27 mouse cellular contexts compared by ENCODE assay signal in genomic region chr5:48129981-48130380, GRCm38 (mm10).
A peak's percentile ranks its signal among the peaks of the same experiment; 100 is the strongest.
DNase-seq lines count a peak whose midpoint lies in the region; ATAC-seq and TF ChIP-seq lines count a peak whose summit lies in the region.
"Had no signal": no experiment of that assay in that cellular context is flagged by ENCODE, and none has a peak within 500 bp of the region (broad histone marks: within the 10 kb centered on the region; RNA-seq: fewer than 3 reads in every experiment).

No protein-coding gene starts in this region.

- no peak overlapping the region for H3K4me2 ChIP-seq in lung, postnatal 0 days (replicated peaks; ENCODE audit: low read depth, low read length)
- no peak overlapping the region for H3K4me2 ChIP-seq in forebrain, embryonic 16.5 days (ENCODE audit: low read length)
- H3K4me2 ChIP-seq: hindbrain, embryonic 14.5 days; limb, embryonic 15.5 days; lung, embryonic 15.5 days; midbrain, embryonic 15.5 days; neural tube, embryonic 13.5 days had no signal

- no peaks in the 10 kb centered on the region for H3K27me3 ChIP-seq in lung, postnatal 0 days (replicated peaks; ENCODE audit: insufficient read depth, low read length)
- H3K27me3 ChIP-seq in forebrain, embryonic 16.5 days (replicated peaks; ENCODE audit: control insufficient read depth, insufficient read depth, low read length), result no peaks in the 10 kb centered on the region
- H3K27me3 ChIP-seq in heart, adult 2 months (ENCODE audit: control insufficient read depth, insufficient read depth, low read length), result no peaks in the 10 kb centered on the region
- H3K27me3 ChIP-seq: CH12.LX; limb, embryonic 15.5 days; lung, embryonic 15.5 days; neural tube, embryonic 13.5 days had no signal

- no peak for ATAC-seq in lung, postnatal 0 days
- peak; percentile 76 for ATAC-seq in forebrain, embryonic 16.5 days
- no peak for ATAC-seq in granulocyte monocyte progenitor cell, adult 5-6 weeks (replicated peaks; ENCODE audit: poor library complexity, severe bottlenecking)
- ATAC-seq: inflammation-experienced regulatory T-cells, adult 6 months; midbrain, embryonic 15.5 days; Patski had no signal

- no peak for TF ChIP-seq EP300 in lung, postnatal 0 days (IDR thresholded peaks at IDR 0.05)
- no peak for TF ChIP-seq EP300 in heart, adult 2 months (IDR thresholded peaks at IDR 0.05; ENCODE audit: insufficient read depth, low read depth, low read length)

- no peak overlapping the region for H3K27ac ChIP-seq in lung, postnatal 0 days (ENCODE audit: low read length)
- no peak overlapping the region for H3K27ac ChIP-seq in forebrain, embryonic 16.5 days (ENCODE audit: low read length)
- H3K27ac ChIP-seq in heart, adult 2 months, result no peak overlapping the region
- H3K27ac ChIP-seq: heart, embryonic 10.5 days; hindbrain, embryonic 14.5 days; limb, embryonic 15.5 days; liver, embryonic 14.5 days; lung, embryonic 15.5 days; midbrain, embryonic 15.5 days; neural tube, embryonic 13.5 days had no signal

- no peak for TF ChIP-seq CTCF in lung, postnatal 0 days (IDR thresholded peaks at IDR 0.05)
- no peak for TF ChIP-seq CTCF in lung, adult 2 months (IDR thresholded peaks at IDR 0.05; ENCODE audit: insufficient read depth, low read length)
- no peak for TF ChIP-seq CTCF in heart, adult 2 months (IDR thresholded peaks at IDR 0.05)

- H3K79me2 ChIP-seq in heart, adult 2 months (replicated peaks; ENCODE audit: control insufficient read depth, insufficient read depth, low read length), result no peaks in the 10 kb centered on the region

- WGBS in lung, postnatal 0 days, result 57% methylated on average over 4 of the region's 4 CpGs
- WGBS in lung, adult 2 months, result 70% methylated on average over 4 of the region's 4 CpGs
- 61% methylated on average over 4 of the region's 4 CpGs for WGBS in forebrain, embryonic 16.5 days
- 81% methylated on average over 4 of the region's 4 CpGs for WGBS in heart, adult 2 months

- no peaks in the 10 kb centered on the region for H3K4me1 ChIP-seq in lung, postnatal 0 days (ENCODE audit: insufficient read depth, low read depth, low read length)
- no peaks in the 10 kb centered on the region for H3K4me1 ChIP-seq in lung, adult 2 months (ENCODE audit: control insufficient read depth, insufficient read depth, low read length)
- no peaks in the 10 kb centered on the region for H3K4me1 ChIP-seq in forebrain, embryonic 16.5 days (replicated peaks; ENCODE audit: control insufficient read depth, insufficient read depth, low read length)
- H3K4me1 ChIP-seq in heart, adult 2 months (ENCODE audit: control insufficient read depth, insufficient read depth, low read length), result no peaks in the 10 kb centered on the region
- H3K4me1 ChIP-seq: heart, embryonic 10.5 days; limb, embryonic 15.5 days; lung, embryonic 15.5 days; midbrain, embryonic 15.5 days; neural tube, embryonic 13.5 days had no signal

- DNase-seq in frontal cortex, postnatal 36 days (ENCODE audit: low spot score in 2 of 2), result peak; percentile 23 to 46
- DNase-seq in frontal cortex, postnatal 14 days (ENCODE audit: low spot score in 2 of 2), result no peak
- peak; percentile 18 for DNase-seq in lung, postnatal 0 days (ENCODE audit: low spot score)
- no peak for DNase-seq in lung, adult 2 months
- DNase-seq in layer of hippocampus, adult 9-10 months (ENCODE audit: low spot score), result peak; percentile 18
- DNase-seq in heart, adult 2 months, result no peak
- DNase-seq: B cell, adult 2 months; cerebellum, adult 9-10 months; heart, postnatal 4 days; kidney, adult 18-20 months; kidney, postnatal 4 days; lung, postnatal 4 days; thymus, postnatal 14 days had no signal

- no peak for TF ChIP-seq POLR2A in lung, adult 2 months (IDR thresholded peaks at IDR 0.05; ENCODE audit: borderline replicate concordance, extremely low read depth, low read depth, low read length)
- TF ChIP-seq POLR2A in heart, adult 2 months (IDR thresholded peaks at IDR 0.05; ENCODE audit: insufficient read depth, low read depth, low read length), result no peak

- H3K9me3 ChIP-seq in lung, postnatal 0 days (ENCODE audit: low read length), result no peaks in the 10 kb centered on the region
- H3K9me3 ChIP-seq in forebrain, embryonic 16.5 days (ENCODE audit: control insufficient read depth, low read length), result no peaks in the 10 kb centered on the region
- H3K9me3 ChIP-seq: G1E; heart, embryonic 10.5 days; limb, embryonic 15.5 days; lung, embryonic 15.5 days; midbrain, embryonic 15.5 days; neural tube, embryonic 13.5 days had no signal

- H3K36me3 ChIP-seq in lung, postnatal 0 days (ENCODE audit: insufficient read depth, low read length), result no peaks in the 10 kb centered on the region
- no peaks in the 10 kb centered on the region for H3K36me3 ChIP-seq in forebrain, embryonic 16.5 days (ENCODE audit: control insufficient read depth, insufficient read depth)
- H3K36me3 ChIP-seq in heart, adult 2 months (ENCODE audit: control insufficient read depth, insufficient read depth, low read length), result no peaks in the 10 kb centered on the region
- H3K36me3 ChIP-seq: G1E; heart, embryonic 10.5 days; limb, embryonic 15.5 days; lung, embryonic 15.5 days; midbrain, embryonic 15.5 days; neural tube, embryonic 13.5 days had no signal

- no peak overlapping the region for H3K4me3 ChIP-seq in lung, postnatal 0 days (ENCODE audit: low read depth, low read length)
- H3K4me3 ChIP-seq in lung, adult 2 months (replicated peaks; ENCODE audit: extremely low read depth, low read depth, low read length), result no peak overlapping the region
- H3K4me3 ChIP-seq in forebrain, embryonic 16.5 days (replicated peaks; ENCODE audit: low read length), result no peak overlapping the region
- H3K4me3 ChIP-seq in heart, adult 2 months, result no peak overlapping the region
- H3K4me3 ChIP-seq: heart, embryonic 10.5 days; limb, embryonic 15.5 days; lung, embryonic 15.5 days; midbrain, embryonic 15.5 days; myocyte; neural tube, embryonic 13.5 days had no signal

- intact Hi-C loops in heart, adult 2 months (cut with DNase I), result loop anchor here (5.0 to 10.0 kb wide), 2 partner anchors 107 to 1685 kb away; no protein-coding TSS in a partner anchor

- H3K9ac ChIP-seq in lung, postnatal 0 days (replicated peaks; ENCODE audit: low read depth), result no peak overlapping the region
- H3K9ac ChIP-seq in forebrain, embryonic 16.5 days (replicated peaks; ENCODE audit: low read depth, low read length), result no peak overlapping the region
- H3K9ac ChIP-seq in heart, adult 2 months (ENCODE audit: low read depth, low read length), result no peak overlapping the region
- H3K9ac ChIP-seq: hindbrain, embryonic 14.5 days; limb, embryonic 15.5 days; liver, embryonic 14.5 days; lung, embryonic 15.5 days; midbrain, embryonic 15.5 days; neural tube, embryonic 13.5 days had no signal

Comparison
In these comparisons a context has a peak if more than half of its experiments do, and no peak if none do; other contexts are left out.
1. DNase-seq: peak in frontal cortex, postnatal 36 days (2 of 2), lung, postnatal 0 days (single experiment) and layer of hippocampus, adult 9-10 months (single experiment); none in frontal cortex, postnatal 14 days (0 of 2), lung, adult 2 months (single experiment) and heart, adult 2 months (0 of 2).